Mouse (Mus musculus): ENCODE data around the gene Gm21209. TPM values are rescaled to one million over a fixed set of nuclear protein-coding genes. Genes with fewer than 3 reads are reported as not detected.
"Not testable (repeated sequence)": the region's sequence is repeated elsewhere in the genome, so short reads cannot be mapped to it uniquely, and the experiment has no call there.

The Gm21209 gene
- not detected in 2 replicates for polyA plus RNA-seq (2014; fragmentation: Nextera tagmentation; extraction: Ambion mirVana)

DNA sequence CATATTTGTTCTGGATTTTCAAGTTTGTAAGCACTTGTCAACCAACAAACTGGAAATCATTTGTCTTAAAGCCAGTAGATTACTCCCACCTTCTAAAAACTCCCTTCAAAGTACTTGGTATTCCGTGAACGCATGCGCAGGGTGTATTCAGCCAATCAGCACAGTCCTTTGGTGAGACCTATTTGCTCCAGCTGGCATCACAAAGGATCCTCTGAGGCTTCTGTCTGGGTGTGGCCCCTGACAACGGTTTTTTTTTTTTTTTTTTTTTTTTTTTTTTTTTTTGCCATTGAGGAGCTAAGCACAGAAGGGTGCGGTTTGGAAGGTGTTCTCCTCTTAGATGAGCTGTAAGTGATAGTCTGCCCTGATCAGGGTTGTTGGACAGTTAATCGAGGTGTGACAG is at the start of gene Gm21209:
Gene Gm21209, plus strand, starts transcription at position 301 of the 400 bp plus-strand sequence.
- not testable (repeated sequence) for H3K9ac ChIP-seq (ENCODE audit: low read depth, low read length); H3K4me3 ChIP-seq (ENCODE audit: low read length); H3K36me3 ChIP-seq (ENCODE audit: control insufficient read depth, insufficient read depth, low read length); ATAC-seq (ENCODE audit: low FRiP score, low TSS enrichment); H3K27ac ChIP-seq (ENCODE audit: low read depth, low read length); H3K27me3 ChIP-seq (ENCODE audit: control insufficient read depth, insufficient read depth, low read length); H3K4me1 ChIP-seq (ENCODE audit: control insufficient read depth, insufficient read depth, low read length); H3K4me2 ChIP-seq (replicated peaks; ENCODE audit: low read depth, low read length); H3K9me3 ChIP-seq (ENCODE audit: control insufficient read depth, low read length)
- WGBS = no CpG with 5 or more reads among the region's 6 CpGs
